Mouse (Mus musculus) midbrain, embryonic 11.5 days (tissue): ENCODE measurements around the gene Ap2a2. TPM values are rescaled to one million over a fixed set of nuclear protein-coding genes. Genes with fewer than 3 reads are reported as not detected.
A peak's percentile ranks its signal among the peaks of the same experiment; 100 is the strongest.

Source experiments
- ATAC-seq: fragments of 200-750 bp; cut with Nextera tagmentation; 2 replicates; pipeline ENCODE4 v1.8.0; 2017; ENCODE audit warnings: moderate TSS enrichment, moderate library complexity; ENCODE audit not compliant: low FRiP score
- DNase-seq: peaks from one replicate; pipeline ENCODE4 v3.0.0; 2015; ENCODE audit warnings: low spot score; ENCODE audit errors: missing footprints
- H3K27ac ChIP-seq: fragments of 300-500 bp; sonication (generic); 2 replicates; pipeline ENCODE4 v1.5.1; 2014; ENCODE audit warnings: low read depth, low read length
- H3K27me3 ChIP-seq: fragments of 300-500 bp; sonication (generic); 2 replicates; pipeline ENCODE4 v1.6.1; 2014; ENCODE audit warnings: mild to moderate bottlenecking, low read length, moderate library complexity, mixed read lengths; ENCODE audit not compliant: control insufficient read depth, insufficient read depth
- H3K36me3 ChIP-seq: fragments of 300-500 bp; sonication (generic); 2 replicates; pipeline ENCODE4 v1.6.1; 2014; ENCODE audit warnings: mild to moderate bottlenecking, low read length, moderate library complexity, mixed read lengths; ENCODE audit not compliant: control insufficient read depth, insufficient read depth
- H3K4me1 ChIP-seq: fragments of 300-500 bp; sonication (generic); 2 replicates; pipeline ENCODE4 v1.6.1; 2014; ENCODE audit warnings: low read length; ENCODE audit not compliant: control insufficient read depth, insufficient read depth
- H3K4me2 ChIP-seq: fragments of 300-500 bp; sonication (generic); 2 replicates; pipeline ENCODE4 v1.6.1; 2014; ENCODE audit warnings: mild to moderate bottlenecking, moderate library complexity
- H3K4me3 ChIP-seq: fragments of 300-500 bp; sonication (generic); 2 replicates; pipeline ENCODE4 v1.5.1; 2014; ENCODE audit warnings: low read depth, low read length
- H3K9ac ChIP-seq: fragments of 300-500 bp; sonication (generic); 2 replicates; pipeline ENCODE4 v1.6.1; 2014; ENCODE audit warnings: low read length
- H3K9me3 ChIP-seq: fragments of 300-500 bp; sonication (generic); 2 replicates; pipeline ENCODE4 v1.6.1; 2016; ENCODE audit warnings: low read length; ENCODE audit not compliant: control insufficient read depth
- WGBS: fragments of 180-500 bp; shearing (Covaris S2); extraction: QIAGEN DNeasy Blood & Tissue Kit; methylation state at CpG from one replicate; pipeline ENCODE4 v1.1.7; 2014; 5-methylcytosine and 5-hydroxymethylcytosine counted together
- polyA plus RNA-seq: library from polyadenylated mRNA; unstranded; fragments of >200 nt; fragmentation: Nextera tagmentation; extraction: Ambion mirVana; gene quantifications from 2 replicates; pipeline ENCODE4 v1.2.1, GENCODE M21; 2014

The Ap2a2 gene
- polyA plus RNA-seq, 1 experiment from 2014 or later = 81.1 TPM

DNA sequence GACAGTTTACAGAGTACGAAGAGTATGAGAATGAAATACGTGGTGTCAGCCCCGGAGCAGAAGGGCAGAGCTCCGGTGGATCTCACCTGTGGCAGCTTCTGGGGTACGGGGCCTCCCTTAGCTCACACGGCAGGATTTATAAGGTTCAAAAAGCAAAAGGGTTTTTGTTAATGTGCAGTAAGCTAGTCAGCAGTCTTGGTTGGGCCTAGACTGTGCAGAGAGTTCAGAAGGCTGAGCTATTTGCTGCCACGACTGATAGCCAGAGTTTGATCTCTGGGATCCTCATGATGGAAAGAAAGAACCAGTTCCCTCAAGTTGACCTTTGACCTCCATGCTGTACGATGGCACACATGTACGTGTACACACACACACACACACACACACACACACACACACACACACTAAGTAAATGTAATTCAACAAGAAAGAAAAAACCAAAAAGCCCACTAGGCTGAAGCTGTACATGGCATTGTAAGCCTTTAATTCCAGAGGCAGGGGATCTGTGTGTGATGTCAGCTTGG lies 7.4 kb downstream of the Ap2a2 start:
- Histone ChIP-seq H3K27ac (no peak overlapping the region), H3K27me3 (no peaks in the 10 kb centered on the region), H3K4me3 (no peak overlapping the region), H3K4me2 (no peak overlapping the region), H3K36me3 (no peaks in the 10 kb centered on the region), H3K9ac (no peak overlapping the region), H3K4me1 (peaks cover 2% of the 10 kb centered on the region; the same call in 1 of the 2 replicates), H3K9me3 (no peaks in the 10 kb centered on the region)
- 87% methylated on average over 9 of the region's 9 CpGs for WGBS
- DNase-seq (no peak), ATAC-seq (no peak)

DNA sequence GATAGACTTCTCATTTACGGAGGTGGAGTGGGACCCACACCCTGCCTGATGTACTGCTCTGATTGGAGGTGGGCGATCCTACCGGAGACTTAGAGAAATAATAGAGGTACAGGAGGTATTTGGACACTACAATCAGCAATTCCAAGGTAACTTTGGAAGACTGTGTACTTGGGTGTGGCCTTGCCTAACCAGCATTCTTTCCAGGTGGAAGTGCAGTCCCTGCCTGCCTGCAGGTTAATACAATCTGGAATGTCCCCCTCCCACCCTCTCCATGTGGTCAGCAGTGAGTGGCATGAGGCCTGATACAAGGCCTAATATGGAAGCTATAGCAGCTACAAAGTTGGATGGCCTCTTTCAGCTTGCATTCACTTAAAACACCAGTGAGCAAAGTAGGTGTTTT lies 7.9 kb downstream of the Ap2a2 start:
- Histone ChIP-seq H3K27ac (no peak overlapping the region), H3K4me1 (no peaks in the 10 kb centered on the region), H3K4me2 (no peak overlapping the region), H3K27me3 (no peaks in the 10 kb centered on the region), H3K36me3 (no peaks in the 10 kb centered on the region), H3K4me3 (no peak overlapping the region), H3K9ac (no peak overlapping the region), H3K9me3 (no peaks in the 10 kb centered on the region)
- DNase-seq (no peak), ATAC-seq (no peak)
- 92% methylated on average over 3 of the region's 3 CpGs for WGBS

DNA sequence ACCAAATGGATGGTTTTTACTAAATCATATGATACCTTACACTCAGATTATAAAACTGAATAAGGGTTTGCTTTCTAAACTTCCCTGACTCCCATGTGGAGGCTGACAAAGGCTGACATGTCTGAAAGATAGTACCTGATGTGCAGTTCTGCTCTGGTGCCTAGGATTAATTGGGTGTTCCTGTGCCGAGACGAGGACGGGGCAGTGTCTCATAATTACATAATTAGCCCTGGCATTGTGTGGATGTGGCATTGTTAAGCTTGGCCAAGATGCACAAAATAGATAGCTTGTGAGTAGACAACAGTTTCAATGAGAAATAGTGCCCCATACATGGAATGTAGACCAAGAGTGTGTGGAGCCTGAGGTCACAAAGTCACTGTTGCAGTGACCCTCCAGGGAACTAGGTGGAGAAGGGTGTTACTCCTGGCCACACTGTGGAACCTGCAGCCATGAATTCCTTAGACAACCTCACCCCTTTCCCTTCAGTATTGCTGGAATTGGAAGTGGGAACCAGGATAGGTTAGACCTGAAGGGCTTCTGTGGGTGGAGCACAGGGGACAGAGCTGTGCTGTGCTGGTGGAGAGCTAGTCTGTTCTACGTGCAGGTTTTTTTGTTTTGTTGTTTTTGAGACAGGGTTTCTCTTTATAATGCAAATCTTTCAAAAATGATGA lies 8.8 kb downstream of the Ap2a2 start:
- H3K4me1 ChIP-seq = no peaks in the 10 kb centered on the region
- no peaks in the 10 kb centered on the region for H3K27me3 ChIP-seq
- H3K27ac ChIP-seq = no peak overlapping the region
- 81% methylated on average over 4 of the region's 4 CpGs for WGBS
- no peak for DNase-seq
- H3K9me3 ChIP-seq = no peaks in the 10 kb centered on the region
- H3K36me3 ChIP-seq = no peaks in the 10 kb centered on the region
- no peak overlapping the region for H3K9ac ChIP-seq
- ATAC-seq = no peak
- no peak overlapping the region for H3K4me2 ChIP-seq
- no peak overlapping the region for H3K4me3 ChIP-seq

DNA sequence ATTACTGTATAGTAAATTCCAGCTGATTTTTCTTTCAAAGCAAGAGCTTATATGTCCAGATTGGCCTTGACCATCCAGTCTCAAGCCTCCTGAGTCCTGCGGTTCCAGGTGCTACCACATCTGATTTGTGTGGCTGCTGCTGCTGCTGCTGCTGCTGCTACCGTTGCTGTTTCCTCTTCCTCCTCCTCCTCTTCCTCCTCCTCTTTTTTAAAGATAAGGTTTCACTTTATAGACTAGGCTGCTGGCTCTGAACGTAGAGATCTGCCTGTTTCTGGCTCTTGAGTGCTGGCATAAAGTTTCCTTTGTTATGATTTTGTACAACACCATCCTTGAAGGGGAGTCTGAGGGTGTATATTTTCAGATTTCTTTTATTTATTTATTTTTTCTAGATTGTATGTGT lies 12.1 kb downstream of the Ap2a2 start:
- Histone ChIP-seq H3K4me2 (no peak overlapping the region), H3K9me3 (no peaks in the 10 kb centered on the region), H3K36me3 (no peaks in the 10 kb centered on the region), H3K9ac (no peak overlapping the region), H3K27me3 (no peaks in the 10 kb centered on the region), H3K4me1 (no peaks in the 10 kb centered on the region), H3K27ac (no peak overlapping the region), H3K4me3 (no peak overlapping the region)
- ATAC-seq = no peak
- DNase-seq = no peak
- 90% methylated on average over 3 of the region's 3 CpGs for WGBS

DNA sequence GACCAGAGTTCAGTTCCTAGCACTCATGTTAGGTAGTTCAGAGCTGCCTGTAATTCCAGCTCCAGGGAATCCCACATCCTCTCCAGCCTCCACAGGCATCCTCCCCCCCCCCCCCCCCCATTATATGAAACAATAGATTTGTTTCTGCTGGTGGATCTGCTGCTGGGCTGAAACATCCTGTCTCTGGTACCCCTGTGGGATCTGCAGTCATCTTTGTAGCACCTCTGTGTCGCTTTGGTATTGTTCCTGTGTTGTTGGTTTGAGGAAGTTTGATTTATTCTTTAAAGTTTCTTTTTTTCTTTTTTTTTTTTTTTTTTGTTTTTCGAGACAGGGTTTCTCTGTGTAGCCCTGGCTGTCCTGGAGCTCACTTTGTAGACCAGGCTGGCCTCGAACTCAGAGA lies 13.5 kb downstream of the Ap2a2 start:
- Histone ChIP-seq H3K9me3 (no peaks in the 10 kb centered on the region), H3K9ac (no peak overlapping the region), H3K36me3 (no peaks in the 10 kb centered on the region), H3K4me2 (no peak overlapping the region), H3K4me1 (no peaks in the 10 kb centered on the region), H3K27me3 (no peaks in the 10 kb centered on the region), H3K27ac (no peak overlapping the region), H3K4me3 (no peak overlapping the region)
- DNase-seq (peak; percentile 62), ATAC-seq (no peak)
- WGBS = 91% methylated on average over 2 of the region's 3 CpGs

DNA sequence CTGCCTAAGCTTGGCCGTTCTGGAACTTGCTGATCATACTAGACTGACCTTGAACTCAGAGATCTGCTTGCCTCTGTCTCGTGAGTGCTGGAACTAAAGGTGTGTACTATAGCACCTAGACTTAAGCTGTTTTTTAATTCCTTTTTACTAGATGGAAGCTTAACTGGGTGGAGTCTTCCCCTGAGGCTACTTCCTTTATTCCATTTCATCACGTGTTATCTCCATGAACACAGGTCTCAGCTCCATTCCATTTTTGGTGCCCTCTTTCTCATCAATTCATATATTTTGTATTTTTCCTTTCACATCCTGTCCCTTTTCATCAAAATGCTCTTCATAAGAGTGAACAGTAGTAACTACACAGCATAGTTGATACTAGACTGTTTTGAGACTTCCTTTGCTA lies 15.8 kb downstream of the Ap2a2 start:
- DNase-seq (peak; percentile 10), ATAC-seq (no peak)
- H3K9ac ChIP-seq = no peak overlapping the region
- H3K4me1 ChIP-seq = no peaks in the 10 kb centered on the region
- no peaks in the 10 kb centered on the region for H3K27me3 ChIP-seq
- H3K9me3 ChIP-seq = no peaks in the 10 kb centered on the region
- WGBS = 87% methylated on average over 3 of the region's 3 CpGs
- no peaks in the 10 kb centered on the region for H3K36me3 ChIP-seq
- no peak overlapping the region for H3K27ac ChIP-seq
- no peak overlapping the region for H3K4me2 ChIP-seq
- no peak overlapping the region for H3K4me3 ChIP-seq

DNA sequence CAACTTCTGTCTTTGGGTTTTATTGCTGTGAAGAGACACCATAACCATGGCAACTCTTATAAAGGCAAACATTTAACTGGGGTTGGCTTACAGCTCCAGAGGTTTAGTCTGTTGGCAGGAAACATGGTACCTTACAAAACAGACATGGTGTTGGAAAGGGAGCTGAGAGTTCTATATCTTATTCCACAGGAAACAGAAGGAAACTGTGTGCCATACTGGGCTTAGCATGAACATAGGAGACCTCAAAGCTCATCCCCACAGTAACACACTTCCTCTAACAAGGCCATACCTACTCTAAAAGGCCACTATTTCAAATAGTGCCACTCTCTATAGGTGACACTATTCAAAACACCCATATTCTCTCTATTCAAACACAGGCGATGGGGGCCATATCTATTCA lies 16.5 kb downstream of the Ap2a2 start:
- Histone ChIP-seq H3K4me2 (no peak overlapping the region), H3K27ac (no peak overlapping the region), H3K9ac (no peak overlapping the region), H3K9me3 (no peaks in the 10 kb centered on the region), H3K27me3 (no peaks in the 10 kb centered on the region), H3K4me1 (no peaks in the 10 kb centered on the region), H3K4me3 (no peak overlapping the region), H3K36me3 (no peaks in the 10 kb centered on the region)
- ATAC-seq (no peak), DNase-seq (peak; percentile 51)
- 93% methylated on average over 1 of the region's 1 CpGs for WGBS

DNA sequence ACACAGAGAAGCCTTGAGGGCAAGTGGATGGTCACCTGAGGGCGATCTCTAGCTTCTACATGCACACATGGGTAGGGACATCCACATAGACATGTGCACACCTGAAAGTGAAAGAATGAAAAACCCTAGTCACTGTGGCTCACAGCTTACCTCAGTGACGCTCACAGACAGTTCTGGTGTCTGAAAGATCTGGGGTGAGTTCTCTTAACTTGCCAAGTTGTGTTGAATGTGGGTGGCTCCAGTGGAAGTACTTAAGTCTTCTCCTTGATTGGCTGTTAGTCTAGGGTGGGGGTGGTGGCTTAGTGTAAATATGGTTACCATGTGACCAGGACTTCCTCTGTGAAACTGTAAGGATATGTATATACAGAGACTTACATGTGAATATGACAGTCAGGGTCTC lies 17.0 kb downstream of the Ap2a2 start:
- DNase-seq (peak; percentile 62), ATAC-seq (no peak)
- no peak overlapping the region for H3K9ac ChIP-seq
- no peaks in the 10 kb centered on the region for H3K4me1 ChIP-seq
- H3K27me3 ChIP-seq = no peaks in the 10 kb centered on the region
- H3K27ac ChIP-seq = no peak overlapping the region
- 93% methylated on average over 2 of the region's 2 CpGs for WGBS
- no peak overlapping the region for H3K4me2 ChIP-seq
- H3K9me3 ChIP-seq = no peaks in the 10 kb centered on the region
- H3K4me3 ChIP-seq = no peak overlapping the region
- no peaks in the 10 kb centered on the region for H3K36me3 ChIP-seq

DNA sequence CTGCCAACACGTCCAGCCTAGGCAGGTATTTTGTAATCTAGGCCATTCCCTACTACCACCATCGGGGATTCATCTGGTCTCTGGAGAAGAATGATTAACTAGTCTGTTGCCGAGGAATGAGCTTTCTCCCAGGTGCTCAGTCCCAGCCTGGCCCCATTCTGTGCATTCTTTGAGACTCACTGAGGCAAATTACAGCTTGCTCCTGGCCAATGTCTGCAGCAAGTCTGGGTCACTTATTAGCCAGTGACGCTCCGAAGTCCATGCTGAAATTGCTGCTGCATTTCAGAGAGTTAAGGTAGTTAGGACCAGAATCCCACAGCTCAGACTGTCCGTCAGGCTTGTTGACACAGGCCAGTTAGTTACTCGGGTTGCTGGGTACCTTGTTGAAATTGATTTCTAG lies 19.4 kb downstream of the Ap2a2 start:
- WGBS = 86% methylated on average over 7 of the region's 7 CpGs
- Histone ChIP-seq H3K27me3 (no peaks in the 10 kb centered on the region), H3K9ac (no peak overlapping the region), H3K4me3 (no peak overlapping the region), H3K4me1 (no peaks in the 10 kb centered on the region), H3K36me3 (no peaks in the 10 kb centered on the region), H3K9me3 (no peaks in the 10 kb centered on the region), H3K4me2 (no peak overlapping the region), H3K27ac (no peak overlapping the region)
- no peak for DNase-seq
- ATAC-seq = no peak
